Mouse (Mus musculus) gastrocnemius, postnatal 14 days (tissue): ENCODE results near the gene Plekhm2. TPM values are rescaled to one million over a fixed set of nuclear protein-coding genes. Genes with fewer than 3 reads are reported as not detected.

Experiments used
- DNase-seq: peaks from one replicate; pipeline ENCODE4 v3.0.0; 2021; ENCODE audit warnings: mixed read lengths
- intact Hi-C: fragments of 180-260 bp; cut with DNase I; formaldehyde crosslinking; loops from one replicate; pipeline ENCODE4 v1.15.1; 2025; ENCODE audit warnings: low total_unique reads
- total RNA-seq, 2 experiments: library from RNA; stranded (reverse); gene quantifications; 2 replicates each; pipeline ENCODE4 v1.2.3; 2021

Gene Plekhm2
- total RNA-seq, 2 experiments from 2014 or later, result 22.2 to 27.7 TPM

GRCm38 (mm10) chr4:141641353-141641771 lies 23.3 kb downstream of the Plekhm2 start:
- intact Hi-C loops, result no loop called here
- DNase-seq, result no peak

DNA sequence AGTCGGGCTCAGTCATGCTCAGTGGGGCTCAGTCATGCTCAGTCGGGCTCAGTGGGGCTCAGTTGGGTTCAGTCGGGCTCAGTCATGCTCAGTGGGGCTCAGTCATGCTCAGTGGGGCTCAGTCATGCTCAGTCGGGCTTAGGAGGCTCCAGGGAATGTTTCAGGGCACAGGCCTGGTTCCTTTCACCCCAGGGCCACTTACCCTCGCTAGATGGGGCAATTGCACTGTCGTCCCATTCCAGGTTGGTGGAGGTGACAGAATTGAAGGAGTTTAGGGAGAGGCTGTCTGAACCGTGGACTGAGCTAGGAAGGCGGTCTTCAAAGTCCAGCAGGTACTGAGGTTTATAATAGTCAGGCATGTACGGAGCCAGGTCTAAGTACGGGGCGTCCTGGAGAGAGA lies 25.2 kb downstream of the Plekhm2 start:
- intact Hi-C loops, result no loop called here
- DNase-seq, result no peak

- no peak for DNase-seq
- intact Hi-C loops, result no loop called here
Observed at GRCm38 (mm10) chr4:141636693-141637092, 28.0 kb downstream of the Plekhm2 start.

DNA sequence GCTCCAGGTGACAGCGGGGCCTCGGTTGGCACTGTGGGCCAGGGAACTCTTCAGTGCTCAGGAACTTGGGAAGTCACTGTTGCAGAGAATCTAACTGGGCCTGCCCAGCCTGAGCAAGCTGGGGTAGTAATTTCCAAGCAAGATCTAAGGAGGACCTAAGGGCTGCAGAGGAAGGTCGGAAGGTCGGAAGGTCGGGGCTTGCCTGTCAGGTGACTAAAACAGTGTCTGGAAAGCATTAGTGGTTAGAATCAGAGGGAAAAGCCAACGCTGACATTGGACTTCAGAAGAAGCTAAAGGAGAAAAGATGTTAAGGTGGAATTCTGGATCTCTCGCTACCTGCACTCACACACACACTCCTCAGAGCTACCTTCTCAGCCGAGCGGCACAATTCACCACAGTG lies 28.7 kb downstream of the Plekhm2 start:
- intact Hi-C loops, result no loop called here
- DNase-seq, result no peak

DNA sequence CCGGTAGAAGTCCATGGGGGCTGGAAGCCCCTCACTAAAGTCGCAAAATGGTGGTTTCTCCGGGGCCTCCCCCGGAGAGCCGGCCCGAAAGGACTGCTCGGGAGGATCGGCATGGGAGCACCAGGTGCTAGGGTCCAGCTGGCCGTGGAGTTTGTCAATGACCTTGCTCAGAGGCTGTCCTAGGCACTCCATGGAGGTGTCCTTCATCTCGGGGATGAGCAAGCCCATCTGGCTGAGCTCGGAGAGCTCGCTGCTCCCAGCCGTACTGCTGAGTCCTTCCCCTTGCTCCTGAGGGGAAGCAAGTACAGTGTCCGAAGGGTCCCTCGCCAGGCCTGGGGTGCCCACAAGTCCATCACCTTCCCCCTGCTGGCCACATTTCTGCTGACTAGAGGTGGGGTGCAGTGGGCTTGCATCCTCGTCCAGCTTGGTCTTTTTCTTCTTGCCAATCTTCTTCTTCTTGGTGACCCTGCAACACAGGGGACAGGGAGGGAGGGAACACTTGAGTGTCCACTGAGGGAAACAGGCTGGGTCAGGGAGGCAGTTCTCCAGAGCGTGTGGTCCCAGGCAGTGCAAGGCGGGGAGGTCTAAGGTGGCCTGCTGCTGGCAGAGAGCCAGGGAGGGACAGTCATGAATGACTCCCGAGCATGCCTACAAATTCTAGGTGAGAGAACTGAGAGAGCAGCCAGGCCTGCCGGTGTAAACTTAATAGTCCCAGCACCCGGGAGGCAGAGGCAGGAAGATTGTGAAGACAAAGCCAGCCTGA lies 32.4 kb downstream of the Plekhm2 start:
- no peak for DNase-seq
- intact Hi-C loops, result no loop called here

DNA sequence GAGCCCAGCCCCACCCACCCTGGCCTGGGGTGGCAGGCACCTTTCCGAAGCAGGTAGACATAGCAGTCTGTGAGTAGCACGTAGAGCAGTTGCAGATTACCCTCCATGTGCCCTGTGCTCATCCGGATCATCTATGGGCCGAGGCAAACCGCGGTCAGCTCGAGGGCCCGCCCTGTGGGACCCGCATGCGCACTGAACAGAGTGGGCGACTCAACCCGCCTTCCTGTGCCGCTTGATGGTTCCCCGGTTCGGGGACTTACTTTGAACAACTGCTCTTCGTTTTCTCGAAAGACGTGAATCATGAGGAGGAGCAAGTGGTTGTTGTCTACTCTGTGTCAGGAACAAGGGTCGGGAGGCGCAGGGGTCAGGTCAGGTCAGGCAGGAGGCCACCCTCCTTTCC lies 33.4 kb downstream of the Plekhm2 start:
- intact Hi-C loops, result no loop called here
- no peak for DNase-seq

DNA sequence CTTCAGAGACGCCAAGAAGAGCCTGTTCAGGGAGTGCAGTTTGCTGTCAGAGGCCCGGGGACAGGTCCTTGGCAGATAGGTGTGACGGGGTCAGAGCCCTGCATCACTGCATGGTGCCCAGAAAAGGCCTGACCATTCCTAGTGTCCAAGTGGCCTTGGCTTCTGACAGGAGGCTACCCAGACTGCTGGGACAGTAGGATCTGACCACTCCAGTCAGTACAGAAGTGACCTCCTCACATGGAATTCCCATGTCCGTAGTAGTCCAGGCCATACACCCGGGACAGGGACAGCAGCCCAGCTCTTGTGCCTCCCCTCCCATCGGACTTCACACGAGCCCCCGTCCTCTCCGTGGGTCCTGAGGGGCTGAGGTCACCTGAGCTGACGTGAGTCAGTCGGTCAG lies 34.7 kb downstream of the Plekhm2 start:
- intact Hi-C loops, result no loop called here
- DNase-seq, result no peak

DNA sequence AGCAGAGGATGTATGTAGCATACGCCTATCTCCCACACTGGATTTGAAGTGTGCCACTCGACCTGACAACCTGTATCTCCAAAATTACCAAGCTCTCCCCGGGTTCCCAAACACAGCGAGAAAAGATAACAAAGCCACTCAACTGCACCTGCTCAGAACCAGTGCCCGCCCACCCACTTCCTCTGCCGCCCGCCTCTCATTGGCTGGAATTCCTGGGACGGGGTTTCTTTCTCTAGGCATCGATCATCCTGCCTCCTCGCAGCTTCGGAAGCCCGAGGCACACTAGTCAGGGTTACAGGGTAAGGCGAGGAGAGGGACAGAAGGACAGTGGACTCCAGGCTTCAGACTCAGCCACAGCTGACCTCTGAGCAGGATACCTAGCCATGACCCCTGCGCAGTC lies 36.0 kb downstream of the Plekhm2 start:
- intact Hi-C loops, result loop anchor here (10.0 kb wide), 1 partner anchor 46 kb away; no protein-coding TSS in a partner anchor
- no peak for DNase-seq

GRCm38 (mm10) chr4:141627502-141627901 lies 37.2 kb downstream of the Plekhm2 start:
- intact Hi-C loops, result loop anchor here (10.0 kb wide), 1 partner anchor 47 kb away; no protein-coding TSS in a partner anchor
- DNase-seq, result no peak

- DNase-seq, result no peak
- intact Hi-C loops, result loop anchor here (10.0 kb wide), 1 partner anchor 49 kb away; no protein-coding TSS in a partner anchor
Observed at GRCm38 (mm10) chr4:141625774-141626550, 38.7 kb downstream of the Plekhm2 start.

DNA sequence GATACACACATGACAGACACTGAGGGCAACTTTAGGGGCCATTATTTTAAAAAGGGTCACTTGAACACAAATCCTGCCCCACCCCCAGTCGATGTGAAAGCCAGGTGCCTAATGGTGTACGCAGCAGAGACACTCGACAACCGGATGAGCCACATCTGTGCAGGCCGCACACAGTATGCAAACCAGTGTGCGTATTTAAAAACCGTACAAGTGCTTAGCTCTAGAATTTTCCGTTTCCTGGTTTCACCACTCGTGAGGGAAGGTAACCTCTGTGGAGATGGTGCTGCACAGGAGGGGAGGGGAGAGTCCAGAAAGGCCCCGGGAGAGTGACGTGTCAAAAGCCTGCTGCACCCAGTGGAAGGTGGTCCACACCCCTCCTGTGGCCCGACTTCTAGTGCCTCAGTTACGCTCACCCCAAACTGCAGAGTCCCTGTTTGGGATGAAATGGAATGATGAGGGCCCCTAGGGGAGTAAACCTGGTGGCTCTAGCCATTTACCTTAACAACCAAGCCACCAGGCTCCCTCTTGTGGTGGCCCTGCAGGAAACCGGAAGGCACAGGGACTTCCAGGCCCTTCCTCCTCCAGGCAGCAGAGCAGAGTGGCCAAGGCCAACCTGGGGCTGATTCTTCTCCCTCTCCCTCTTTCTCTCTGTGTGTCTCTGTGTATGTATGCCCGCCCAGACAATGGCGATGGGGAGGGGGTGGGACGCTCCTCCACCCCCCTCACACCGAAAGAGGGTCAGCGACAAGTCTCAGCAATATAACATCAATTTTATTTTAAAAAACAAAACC lies 39.5 kb downstream of the Plekhm2 start:
- intact Hi-C loops, result loop anchor here (10.0 kb wide), 1 partner anchor 50 kb away; no protein-coding TSS in a partner anchor
- no peak for DNase-seq

- DNase-seq, result no peak
- intact Hi-C loops, result loop anchor here (10.0 kb wide), 1 partner anchor 51 kb away; no protein-coding TSS in a partner anchor
Observed at GRCm38 (mm10) chr4:141624134-141624533, 40.6 kb downstream of the Plekhm2 start.

DNA sequence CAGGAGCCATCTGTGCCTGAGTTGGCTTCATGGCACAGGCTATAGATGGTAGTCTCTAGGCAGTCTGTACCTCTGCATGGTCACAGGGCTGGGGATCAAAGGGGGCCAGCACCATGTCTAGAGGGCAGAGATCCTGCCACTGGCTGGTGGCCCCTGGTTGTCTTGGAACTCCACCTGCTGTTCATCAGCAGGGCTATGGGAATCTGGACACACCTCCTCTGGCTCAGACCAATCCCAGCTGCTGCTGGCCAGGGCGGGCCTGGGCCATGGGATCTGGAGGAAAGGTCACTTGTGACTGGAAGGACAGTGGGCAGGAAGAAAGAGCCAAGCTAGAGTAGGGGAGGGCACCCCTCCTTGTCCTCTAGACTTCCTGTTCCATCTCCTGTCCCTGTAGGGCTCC lies 41.0 kb downstream of the Plekhm2 start, which contains the start of gene Slc25a34:
Gene Slc25a34 (minus strand): TSS at position 156 of the 400 bp plus-strand sequence.
- peak; percentile 81 for DNase-seq
- intact Hi-C loops, result loop anchor here (10.0 kb wide), 1 partner anchor 51 kb away; no protein-coding TSS in a partner anchor

GRCm38 (mm10) chr4:141623037-141623436 lies 41.7 kb downstream of the Plekhm2 start:
- DNase-seq, result no peak
- intact Hi-C loops, result loop anchor here (10.0 kb wide), 1 partner anchor 52 kb away; no protein-coding TSS in a partner anchor

- intact Hi-C loops, result loop anchor here (10.0 kb wide), 1 partner anchor 52 kb away; no protein-coding TSS in a partner anchor
- no peak for DNase-seq
Observed at GRCm38 (mm10) chr4:141622580-141622979, 42.1 kb downstream of the Plekhm2 start.

DNA sequence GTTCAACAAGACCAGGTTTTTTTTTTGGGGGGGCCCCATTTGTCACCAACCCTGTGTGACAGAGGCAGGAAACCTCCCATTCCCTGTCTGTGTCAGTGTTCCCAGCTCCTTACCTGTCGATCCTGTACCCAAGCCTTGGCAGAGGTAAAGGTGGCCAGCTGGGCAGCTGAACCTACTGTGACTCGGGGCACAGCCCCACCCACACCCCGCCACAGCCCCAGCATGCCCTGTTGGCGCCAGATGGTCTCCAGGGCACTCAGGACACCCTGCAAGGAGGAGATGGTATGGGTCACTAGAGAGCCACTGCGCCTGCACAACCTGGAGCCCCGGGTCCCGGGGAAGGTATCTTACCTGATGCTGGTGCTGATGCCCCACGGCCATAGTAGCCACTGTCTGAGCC lies 42.6 kb downstream of the Plekhm2 start:
- intact Hi-C loops, result loop anchor here (10.0 kb wide), 1 partner anchor 53 kb away; no protein-coding TSS in a partner anchor

DNA sequence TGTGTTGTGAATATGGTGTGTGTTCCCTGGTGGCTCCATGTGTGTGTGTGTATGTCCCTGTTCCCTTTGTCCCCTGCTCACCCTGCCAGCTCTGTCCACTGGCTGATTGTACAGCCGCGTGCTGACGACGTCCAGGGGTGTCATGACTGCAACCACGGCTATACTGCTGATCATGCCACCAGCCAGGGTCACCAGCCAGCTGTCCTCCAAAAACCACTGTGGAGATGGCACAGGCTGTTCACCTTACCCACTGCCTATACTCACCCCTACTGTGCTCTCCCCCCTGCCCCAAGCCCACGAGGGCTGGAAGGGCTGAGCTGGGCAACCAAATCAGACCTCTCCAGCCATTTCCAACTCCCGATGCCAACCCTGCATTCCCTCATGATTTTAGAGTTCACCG lies 43.4 kb downstream of the Plekhm2 start:
- intact Hi-C loops, result loop anchor here (10.0 kb wide), 1 partner anchor 54 kb away; no protein-coding TSS in a partner anchor
- DNase-seq, result no peak

More for the DNA sequence above, 42.6 kb downstream of the Plekhm2 start:
- no peak for DNase-seq

GRCm38 (mm10) chr4:141619299-141619883 lies 45.3 kb downstream of the Plekhm2 start:
- intact Hi-C loops, result loop anchor here (10.0 kb wide), 1 partner anchor 225 kb away; the partner anchor contains the start of gene Ctrc
- no peak for DNase-seq
